Mouse (Mus musculus) ZHBTc4 (cell line): Measurements from ENCODE around the gene Sqstm1.
"Not testable (repeated sequence)": the region's sequence is repeated elsewhere in the genome, so short reads cannot be mapped to it uniquely, and the experiment has no call there.

ENCODE experiments used
- DNase-seq: peaks from one replicate; pipeline ENCODE4 v3.0.0-alpha.2; 2011; ENCODE audit warnings: low read depth, low spot score

Gene Sqstm1

DNA sequence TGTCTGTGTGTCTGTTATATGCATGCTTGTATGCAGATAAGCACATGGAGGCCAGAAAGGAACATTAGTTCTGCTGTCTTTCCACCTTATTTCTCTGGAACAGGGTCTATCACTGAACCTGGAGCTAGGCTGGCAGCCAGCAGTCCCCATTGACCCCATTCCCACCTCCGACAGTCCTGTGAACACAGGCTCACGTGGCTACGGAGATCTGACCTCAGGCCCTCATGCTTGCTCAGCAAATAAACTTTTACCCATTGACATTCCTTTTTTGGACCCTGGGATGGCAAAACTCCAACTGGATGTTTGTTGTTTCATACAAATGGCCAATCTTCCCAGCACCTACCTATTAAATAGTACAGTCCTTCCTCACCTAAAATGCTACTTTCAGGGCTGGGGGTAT, 34.3 kb downstream of the Sqstm1 start:
- DNase-seq, result no peak

DNA sequence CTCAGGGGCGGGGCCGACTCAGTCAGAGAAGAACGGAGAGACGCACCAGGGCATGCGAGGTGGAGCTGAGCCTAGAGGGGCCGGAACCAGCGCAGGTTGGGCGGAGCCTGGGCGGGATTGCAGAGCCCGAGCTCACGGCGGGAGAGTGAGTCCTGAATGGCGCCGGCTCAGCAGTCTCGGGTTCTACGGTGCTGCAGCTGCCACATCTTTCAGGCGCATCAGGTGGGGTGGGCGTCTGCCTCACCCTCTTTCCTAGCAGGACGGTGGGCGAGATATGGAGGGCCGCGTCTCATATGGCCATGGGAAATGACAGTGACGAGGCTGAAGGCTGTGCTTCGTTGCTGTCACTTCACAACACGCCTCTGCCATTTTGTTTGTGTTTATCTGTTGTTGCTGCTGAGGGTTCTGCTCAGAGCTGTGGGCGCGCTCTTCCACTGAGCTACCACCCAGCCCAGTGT, 35.9 kb downstream of the Sqstm1 start:
- peak; percentile 99 for DNase-seq

DNA sequence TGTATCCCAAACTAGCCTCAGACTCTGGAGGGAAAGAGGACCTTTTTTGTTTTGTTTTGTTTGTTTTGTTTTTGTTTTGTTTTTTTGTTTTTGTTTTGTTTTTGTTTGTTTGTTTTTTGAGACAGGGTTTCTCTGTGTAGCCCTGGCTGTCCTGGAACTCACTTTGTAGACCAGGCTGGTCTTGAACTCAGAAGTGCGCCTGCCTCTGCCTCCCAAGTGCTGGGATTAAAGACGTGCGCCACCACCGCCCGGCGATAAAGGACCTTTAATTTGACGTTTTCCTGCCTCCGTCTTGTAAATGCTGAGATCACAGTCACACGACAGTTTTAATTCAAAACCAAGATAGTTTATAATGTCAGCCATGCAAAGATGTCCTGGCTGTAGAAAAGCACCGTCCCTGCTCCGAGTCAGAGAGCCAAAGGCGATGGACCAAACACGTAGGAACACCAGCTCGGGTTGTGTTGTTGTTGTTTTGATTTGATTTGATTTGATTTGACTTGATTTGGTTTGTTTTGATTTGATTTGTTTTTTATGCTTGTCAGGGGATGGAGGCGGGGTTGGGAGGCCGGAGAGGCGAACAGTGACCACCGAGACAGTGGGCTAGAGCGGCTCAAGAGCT, 36.4 kb downstream of the Sqstm1 start, which contains the start of gene Mrnip:
Gene Mrnip (plus strand): TSS at position 334 of the 619 bp plus-strand sequence.
- DNase-seq, result not testable (repeated sequence)

DNA sequence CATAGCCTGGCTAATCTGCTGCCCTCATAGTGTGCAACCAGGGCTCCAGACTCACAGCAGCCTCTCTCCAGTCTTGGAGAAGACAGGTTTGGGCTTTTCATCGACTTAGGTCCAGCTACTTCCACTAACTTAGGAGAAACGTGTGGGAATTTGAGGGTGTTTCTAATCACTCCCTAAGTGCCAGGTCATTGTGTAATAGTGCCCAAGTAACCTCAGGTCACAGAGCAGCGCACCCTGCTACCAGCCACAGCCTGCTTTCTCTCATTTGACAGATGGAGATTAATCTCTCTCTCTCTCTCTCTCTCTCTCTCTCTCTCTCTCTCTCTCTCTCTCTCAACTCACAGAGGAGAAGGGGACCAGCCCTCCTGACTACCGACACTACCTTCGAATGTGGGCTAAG, 42.3 kb downstream of the Sqstm1 start:
- no peak for DNase-seq

DNA sequence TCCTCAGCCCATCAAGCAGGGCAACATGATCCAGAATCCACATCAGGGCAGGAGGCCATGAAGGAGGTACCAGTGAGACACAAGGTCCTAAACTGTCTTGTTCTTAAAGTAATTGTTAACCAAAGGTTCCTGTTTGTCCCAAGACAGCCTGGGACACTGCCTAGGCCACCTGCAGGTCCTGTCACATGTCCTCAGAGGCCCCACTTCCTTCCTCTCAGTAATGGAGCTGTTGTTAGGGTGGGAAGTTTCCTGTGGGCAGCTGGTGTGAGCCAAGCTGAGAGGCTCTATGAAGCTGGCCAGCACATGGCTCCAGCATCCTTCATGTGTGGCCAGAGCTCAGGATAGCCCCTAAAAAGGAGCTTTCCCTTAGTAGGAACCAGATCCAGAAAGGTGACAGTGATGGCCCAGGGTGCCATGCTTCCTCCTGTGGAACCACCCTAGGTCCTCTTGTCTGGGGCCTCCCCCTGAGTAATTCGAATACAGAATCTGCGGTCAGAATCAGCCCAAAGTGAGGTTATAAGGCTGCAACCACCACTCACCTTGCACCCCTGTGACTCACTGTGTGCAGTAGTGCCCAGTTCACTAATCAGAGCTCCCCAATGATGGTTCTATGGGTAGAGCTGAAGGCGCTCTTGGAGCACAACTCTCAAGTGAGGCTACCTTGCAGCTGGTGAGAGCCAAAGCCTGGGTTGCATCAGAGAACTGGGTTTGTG, 48.1 kb downstream of the Sqstm1 start:
- no peak for DNase-seq

DNA sequence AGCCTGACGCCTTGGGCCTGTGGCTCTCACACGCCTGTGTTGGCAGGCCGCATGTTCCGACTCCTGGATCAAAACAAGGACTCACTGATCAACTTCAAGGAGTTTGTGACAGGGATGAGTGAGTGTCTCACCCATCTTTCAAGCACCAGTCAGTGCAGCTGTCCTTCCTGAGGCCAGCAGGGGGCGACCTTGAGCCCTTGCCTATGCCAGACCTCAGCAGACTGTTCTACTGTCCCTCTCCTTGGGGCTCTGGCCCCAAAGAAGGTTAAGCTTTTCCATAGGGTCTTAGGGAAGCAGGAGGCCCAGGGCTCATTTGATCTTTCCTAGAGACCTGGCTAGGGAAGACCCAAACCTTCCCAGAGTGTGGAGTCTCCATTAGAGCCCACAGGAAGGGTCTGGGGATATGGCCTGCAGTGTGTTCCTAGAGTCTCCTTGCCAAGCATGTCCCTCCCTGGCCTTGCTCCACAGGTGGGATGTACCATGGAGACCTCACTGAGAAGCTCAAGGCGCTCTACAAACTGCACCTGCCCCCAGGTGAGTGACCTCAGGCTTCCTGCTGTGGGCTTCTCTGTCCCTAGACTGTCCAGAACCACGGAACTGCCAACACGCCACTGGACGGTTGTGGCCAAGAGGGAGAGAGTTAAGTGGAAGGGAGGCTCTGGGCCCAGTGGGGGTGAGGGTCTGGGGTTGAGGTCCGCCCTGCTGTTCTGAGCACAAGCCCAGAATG, 48.9 kb downstream of the Sqstm1 start:
- DNase-seq, result peak; percentile 85

DNA sequence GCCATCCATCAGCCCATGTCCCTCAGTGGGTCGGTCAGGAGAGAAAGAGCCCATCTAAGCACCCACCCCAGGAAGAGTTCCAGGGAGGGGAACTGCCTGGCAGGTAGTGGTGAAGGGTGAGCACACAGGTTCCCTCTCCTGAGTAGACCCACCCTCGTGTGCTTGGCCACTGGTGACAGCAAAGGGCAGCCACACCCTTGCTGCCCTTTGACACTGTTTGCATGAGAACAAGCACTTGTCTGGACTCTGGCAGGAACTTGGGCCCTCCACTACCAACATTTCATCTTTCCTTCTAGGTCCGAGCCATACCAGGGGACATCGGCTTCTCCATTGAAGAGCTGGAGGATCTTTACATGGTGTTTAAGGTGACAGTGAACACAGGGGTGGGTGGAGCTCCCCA, 51.3 kb downstream of the Sqstm1 start:
- no peak for DNase-seq

DNA sequence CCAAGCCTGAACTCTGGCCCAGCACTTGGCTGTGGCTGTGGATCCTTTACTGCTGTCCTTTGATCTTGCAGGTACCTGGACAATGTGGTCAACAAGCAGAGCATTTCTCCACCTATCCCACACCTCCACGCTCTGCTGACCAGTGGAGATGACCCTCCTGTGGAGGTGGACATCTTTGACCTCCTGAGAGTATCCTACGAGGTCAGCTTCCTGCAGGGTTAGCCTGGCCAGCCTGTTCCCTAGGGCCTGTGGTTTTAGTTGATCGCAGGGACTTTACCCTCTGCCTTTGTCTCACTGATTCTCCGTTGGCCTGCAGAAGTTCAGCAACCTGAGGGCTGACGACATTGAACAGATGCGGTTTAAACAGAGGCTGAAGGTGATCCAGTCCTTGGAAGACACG, 52.3 kb downstream of the Sqstm1 start:
- no peak for DNase-seq

DNA sequence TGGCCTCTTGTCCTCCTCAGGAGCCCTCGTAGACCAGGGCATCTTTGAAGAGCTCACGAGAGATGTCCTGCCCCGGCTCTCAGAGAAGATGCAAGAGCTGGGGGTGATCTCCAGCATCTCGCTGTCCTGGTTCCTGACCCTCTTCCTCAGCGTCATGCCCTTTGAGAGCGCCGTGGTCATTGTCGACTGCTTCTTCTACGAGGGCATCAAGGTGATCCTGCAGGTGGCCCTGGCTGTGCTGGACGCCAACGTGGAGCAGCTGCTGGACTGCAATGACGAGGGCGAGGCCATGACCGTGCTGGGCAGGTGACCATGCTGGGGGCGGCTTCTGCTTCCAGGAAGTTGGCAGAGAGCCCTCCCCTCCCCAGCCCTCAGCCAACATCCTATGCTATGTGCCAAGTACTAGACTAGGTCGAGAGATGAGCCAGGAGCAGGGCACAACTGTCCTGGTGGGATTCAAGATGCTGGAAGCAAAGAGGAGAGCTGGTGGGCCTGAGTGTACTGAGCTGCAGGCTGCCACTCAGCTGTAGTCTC, 53.8 kb downstream of the Sqstm1 start:
- DNase-seq, result no peak

DNA sequence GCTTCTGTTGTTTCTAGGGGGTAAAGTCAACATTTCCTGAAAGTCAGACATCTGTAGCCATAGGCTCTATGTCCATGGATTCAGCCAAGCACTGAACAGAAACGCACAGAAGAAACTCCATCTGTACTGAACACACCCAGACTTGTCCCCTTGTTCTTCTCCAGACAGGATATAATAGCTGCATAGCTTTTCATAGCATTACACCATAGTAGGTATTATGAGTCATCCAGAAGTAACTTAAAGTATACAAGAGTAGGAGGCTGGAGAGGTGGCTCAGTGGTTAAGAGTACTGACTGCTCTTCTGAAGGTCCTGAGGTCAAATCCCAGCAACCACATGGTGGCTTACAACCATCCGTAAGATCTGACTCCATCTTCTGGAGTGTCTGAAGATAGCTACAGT, 54.8 kb downstream of the Sqstm1 start:
- DNase-seq, result no peak

DNA sequence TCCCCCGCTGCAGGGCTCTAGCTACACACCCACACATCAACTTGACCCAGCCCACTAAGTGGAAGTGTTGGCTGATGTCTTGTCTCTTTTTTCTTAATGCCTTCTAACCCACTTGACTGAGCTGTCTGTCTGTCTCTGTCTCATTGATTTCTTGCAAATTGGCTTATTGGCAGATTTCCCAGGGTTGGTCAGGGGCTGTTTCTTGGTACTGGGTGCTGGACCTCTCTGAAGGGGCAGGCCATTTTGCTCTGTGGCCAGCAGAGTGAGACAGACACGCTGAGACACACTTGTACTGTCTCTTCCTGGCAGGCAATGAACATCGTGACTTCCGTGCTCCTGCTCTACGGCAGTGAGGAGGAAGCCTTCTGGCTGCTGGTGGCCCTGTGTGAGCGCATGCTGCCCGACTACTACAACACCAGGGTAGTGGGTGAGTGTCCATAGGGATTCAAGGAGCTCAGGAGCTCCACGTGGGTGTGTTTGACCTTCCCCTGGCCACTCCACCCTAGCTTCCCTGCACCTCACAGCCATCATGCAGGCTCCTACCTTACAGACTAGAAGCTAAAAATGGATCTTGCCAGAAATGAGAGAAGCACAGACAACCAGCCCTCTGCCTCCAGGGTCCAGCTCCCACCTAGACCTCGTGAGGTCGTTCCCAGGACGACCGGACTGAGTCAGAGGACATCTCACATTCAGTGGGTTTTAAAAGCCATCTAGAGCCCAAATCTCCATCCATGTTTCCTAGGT, 55.7 kb downstream of the Sqstm1 start:
- no peak for DNase-seq

DNA sequence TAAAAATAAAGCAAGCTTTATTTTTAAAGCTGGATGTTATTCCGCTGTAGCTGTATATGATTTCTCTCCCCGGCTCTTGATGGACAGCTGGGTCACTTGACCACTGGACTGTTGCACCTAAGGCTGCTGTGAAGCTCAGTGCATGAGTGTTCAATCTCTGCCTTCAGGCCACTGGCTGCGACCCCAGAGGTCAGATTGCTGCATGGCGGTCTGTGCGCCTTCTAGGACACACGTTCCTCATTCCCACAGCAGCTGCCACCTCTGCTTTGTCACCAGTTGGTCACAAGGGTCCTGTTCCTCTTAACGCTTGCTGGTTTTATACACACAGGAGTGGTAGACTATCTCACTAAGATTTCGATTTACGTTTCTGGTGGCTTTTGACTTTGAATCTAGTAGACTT, 56.5 kb downstream of the Sqstm1 start:
- DNase-seq, result no peak

DNA sequence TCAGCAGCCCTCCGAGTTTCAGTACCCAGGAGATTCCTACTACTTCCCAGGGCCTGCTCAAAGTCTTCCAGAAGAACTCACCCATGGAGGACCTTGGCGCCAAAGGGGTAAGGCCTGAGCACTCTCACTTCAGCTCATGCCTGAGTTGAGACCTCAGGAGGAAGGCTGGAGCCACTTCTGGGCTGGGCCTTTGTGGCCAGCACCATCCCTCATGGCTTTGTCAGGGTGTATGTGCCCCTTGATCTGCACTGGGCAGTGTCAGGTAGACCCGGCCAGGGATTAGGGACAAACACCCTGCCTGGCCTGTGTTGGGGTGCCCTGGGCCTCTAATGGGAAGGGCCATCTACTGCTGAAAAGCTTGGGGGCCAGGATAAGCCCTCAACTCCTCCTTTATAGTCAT, 59.3 kb downstream of the Sqstm1 start:
- no peak for DNase-seq

DNA sequence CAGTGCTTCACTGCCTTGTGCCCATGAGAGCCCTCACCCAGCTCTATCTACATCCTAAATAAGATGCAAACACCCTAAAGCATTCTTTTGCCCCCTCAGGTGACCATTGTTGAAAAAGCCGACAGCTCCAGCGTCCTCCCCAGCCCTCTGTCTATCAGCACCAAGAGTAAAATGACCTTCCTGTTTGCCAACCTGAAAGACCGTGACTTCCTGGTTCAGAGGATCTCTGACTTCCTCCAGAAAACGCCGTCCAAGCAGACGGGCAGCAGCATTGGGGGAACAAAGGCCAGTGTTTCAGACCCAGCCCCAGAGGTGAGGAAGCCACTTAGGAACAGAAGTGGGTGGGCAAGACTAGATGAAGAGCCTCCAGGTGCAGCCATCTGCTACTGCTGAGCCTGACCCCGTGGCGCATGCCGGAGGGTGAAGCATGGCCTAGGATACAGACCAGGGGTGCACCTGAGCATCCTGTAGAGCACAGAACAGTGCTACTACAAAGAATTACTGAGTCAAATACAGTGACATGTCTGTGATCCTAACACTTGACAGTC, 61.0 kb downstream of the Sqstm1 start:
- DNase-seq, result no peak
